Mouse (Mus musculus) erythroblast, embryonic 14.5 days (primary cell): ENCODE measurements around the gene Ankrd40.

Experiments used
- GATA1 ChIP-seq: IDR thresholded peaks from 2 replicates; pipeline ENCODE4 v1.6.1; 2012; ENCODE audit warnings: low read length, inconsistent platforms, mixed read lengths
- TAL1 ChIP-seq: IDR thresholded peaks from 3 replicates; pipeline ENCODE4 v1.6.1; 2012; ENCODE audit warnings: low read length, inconsistent platforms, mixed read lengths

DNA sequence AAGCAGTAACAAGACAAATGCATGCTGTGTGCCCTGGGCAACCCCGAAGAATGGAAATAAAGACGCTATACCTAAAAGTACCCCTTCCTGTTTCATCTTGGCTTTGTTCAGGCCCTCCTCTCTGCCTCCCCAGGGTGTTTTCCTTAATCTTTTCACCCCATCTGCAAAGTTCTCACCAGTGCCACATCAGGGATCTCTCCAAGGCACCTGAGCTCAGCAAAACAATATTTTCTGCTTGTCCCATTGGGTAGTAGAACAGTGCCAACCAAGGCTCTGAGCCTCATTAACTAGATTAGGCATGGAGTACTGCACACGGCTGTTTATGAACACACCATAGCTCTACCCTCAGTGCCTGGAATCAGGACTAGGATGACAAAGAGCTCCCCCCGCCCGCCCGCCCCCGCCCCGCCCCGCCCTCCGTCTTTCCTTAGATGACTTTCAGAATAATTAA is 815 bp upstream of the Ankrd40 start:
- no peak for TF ChIP-seq GATA1
- TF ChIP-seq TAL1, result no peak
